Mouse (Mus musculus): Measurements from ENCODE around the gene Ascl4. TPM values are rescaled to one million over a fixed set of nuclear protein-coding genes. Genes with fewer than 3 reads are reported as not detected.

The Ascl4 gene
- total RNA-seq (2021), result not detected
- long read RNA-seq, experiment 1, result 0 reads
- long read RNA-seq, experiment 2, partial matches to known transcripts, result 0 of 1 reads
- long read RNA-seq, experiment 2, other reads (novel, unspliced or antisense), result 1 of 1 reads

DNA sequence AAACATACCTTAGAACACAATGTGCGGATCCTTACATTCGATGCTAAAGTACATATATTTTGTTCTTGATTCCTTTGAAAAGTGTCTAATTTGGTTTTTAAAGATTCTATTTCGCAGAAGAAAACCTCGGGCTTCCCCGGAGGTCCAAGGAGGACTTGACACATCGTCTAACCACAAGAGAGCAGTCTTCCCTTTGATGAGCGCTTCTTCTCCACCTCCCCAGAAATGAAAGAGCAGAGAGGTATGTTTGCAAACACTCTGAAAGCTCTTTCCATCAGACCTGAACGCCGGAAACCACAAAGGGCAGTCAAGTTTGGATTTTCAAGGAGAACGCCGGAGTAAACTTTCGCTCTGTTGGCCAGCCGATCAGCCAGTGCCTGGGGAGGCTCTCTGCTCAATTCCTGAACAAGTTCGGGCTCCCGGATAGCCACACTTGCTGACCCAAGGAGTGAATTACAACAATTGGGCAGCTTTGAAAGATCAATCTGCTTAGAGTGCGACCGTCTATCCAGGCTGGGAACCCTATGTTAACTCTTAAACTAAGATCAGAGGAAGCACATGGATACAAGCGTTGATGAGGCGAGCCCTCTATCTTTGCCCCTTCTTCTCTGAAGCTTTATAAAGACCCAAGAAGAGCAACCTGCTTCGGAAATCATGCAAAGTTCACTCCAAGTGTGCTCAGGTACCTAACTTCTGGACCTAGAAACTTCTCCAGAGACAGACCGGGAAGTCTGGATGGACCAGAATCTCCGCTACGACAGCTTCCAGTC lies at the start of gene Ascl4:
Ascl4 (plus strand) TSS at position 6 of the 770 bp plus-strand sequence.
- intact Hi-C loops (cut with DNase I), result no loop called here
- DNase-seq, result no peak

DNA sequence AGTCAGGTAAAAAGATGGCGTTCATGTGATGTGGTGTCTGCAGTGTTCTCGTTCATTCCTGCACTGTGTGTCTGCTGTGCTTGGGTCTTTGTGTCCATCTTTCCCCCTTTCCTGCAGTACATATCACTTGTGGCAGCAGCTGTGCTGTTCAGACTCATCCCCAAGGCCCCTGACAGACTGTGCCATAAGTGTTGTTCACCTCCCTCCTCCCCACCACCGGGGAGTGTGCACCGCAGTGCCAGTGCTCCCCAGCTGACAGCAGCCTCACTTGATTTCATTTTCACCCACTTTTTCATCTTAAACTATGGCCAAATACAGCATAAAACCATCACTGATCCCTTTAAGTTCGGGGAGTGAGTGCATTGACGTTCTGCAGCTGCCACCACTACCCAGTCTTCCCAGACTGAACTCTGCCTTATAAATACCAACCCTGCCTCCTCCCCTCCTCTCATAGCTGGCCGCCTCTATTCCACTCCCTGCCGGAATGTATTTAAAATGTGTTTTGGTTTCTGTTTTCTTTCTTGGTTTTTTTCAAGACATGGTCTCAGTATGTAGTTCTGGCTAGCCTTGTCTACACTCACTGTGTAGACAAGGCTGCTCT lies 47.5 kb upstream of the Ascl4 start:
- DNase-seq, result no peak
- intact Hi-C loops (cut with DNase I), result loop anchor here (5.0 kb wide), 1 partner anchor 32 kb away; no protein-coding TSS in a partner anchor

DNA sequence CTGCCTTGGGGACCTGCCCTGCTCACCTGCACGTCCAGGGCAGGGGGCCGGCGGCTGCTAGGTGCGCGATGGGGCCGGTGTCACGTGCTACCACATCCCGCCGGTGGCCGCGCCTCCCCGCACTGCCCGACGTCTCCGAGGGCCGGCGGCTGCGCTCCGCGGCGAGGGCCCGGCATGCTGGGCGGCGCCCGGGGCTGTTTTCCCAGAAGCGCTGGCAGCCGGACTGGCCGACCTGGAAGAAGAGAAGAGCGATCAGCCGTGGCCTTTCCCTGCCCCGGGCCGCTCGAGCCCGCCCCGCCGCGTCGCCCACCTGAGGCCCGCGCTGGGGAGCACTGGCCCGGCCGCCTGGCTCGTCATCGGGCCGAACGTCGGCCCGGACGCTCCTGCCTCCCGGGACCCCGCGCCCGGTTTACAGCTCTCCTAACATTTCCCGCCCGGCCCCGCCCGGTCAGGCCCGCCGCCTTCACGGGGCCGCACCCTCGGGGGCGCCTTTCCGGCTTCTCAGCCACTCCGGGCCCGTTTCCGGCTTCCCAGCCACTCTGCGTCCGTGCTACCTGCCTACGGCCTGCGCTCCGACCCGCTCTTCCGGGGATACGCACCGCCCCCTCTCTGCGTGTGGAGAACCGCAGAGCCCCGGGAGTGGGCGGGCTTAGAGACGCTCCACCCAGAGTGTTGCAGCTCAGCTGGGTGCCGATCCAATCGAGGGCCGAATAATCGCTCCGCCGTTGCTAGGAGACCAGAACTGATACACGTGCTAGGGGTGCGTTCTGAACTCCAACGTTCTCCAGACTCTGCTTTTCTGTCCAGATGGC lies 10.8 kb upstream of the Ascl4 start, which contains the start of gene Prdm4:
Prdm4 (minus strand) TSS at position 645 of the 812 bp plus-strand sequence.
- peak; percentile 88 to 95 for DNase-seq
- intact Hi-C loops (cut with DNase I), result loop anchor here (5.0 to 10.0 kb wide), 2 partner anchors 41 to 732 kb away; partner anchors contain the start of genes Cry1 and Rtcb

DNA sequence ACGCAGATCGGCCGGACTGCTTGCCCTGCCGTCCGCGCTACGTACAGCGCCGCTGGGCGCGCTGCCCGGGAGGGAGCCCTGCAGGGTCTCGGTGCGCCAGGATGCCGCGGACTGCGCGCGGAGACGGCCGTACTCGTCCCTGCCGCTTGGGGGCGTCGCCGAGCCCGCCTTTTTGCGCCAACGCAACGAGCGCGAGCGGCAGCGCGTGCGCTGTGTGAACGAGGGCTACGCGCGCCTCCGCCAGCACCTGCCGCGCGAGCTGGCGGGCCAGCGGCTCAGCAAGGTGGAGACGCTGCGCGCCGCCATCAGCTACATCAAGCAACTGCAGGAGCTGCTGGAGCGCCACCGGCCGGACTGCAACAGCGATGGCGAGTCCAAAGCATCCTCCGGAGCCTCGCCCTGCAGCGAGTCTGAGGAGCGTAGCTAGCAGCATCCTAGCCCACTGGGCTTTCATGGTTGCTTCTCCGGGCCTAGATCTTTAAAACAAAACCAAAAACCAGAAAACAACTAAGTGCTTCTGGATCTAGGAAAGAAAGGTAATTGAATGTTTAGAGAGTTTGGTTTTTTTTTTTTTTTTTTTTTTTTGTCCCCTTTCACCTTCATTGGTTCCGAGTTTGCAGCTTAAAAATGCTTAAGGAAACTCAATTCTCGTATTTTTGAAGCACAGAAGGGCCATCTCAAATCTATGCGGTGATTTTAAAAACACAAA lies 1.2 kb downstream of the Ascl4 start:
- peak in 1 of 2 experiments; percentile 21 for DNase-seq
- intact Hi-C loops (cut with DNase I), result no loop called here

DNA sequence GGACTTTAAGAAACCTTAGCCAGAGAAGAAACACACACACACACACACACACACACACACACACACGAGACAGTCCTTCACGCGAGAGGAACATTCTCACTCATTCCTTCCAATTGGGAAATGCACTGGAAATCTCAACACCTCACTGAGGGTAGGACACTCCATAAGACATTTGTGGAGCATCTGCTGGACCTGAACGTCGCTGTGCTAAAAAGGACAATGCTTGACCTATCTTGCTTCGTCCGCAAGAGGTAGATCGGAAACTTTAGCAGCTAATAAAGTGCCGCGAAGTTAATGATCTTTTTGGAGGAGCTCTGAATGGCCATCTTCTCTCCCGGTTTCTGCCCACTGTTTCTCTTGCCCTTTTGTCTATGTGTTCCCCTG lies 1.7 kb downstream of the Ascl4 start:
- no peak for DNase-seq
- intact Hi-C loops (cut with DNase I), result no loop called here

DNA sequence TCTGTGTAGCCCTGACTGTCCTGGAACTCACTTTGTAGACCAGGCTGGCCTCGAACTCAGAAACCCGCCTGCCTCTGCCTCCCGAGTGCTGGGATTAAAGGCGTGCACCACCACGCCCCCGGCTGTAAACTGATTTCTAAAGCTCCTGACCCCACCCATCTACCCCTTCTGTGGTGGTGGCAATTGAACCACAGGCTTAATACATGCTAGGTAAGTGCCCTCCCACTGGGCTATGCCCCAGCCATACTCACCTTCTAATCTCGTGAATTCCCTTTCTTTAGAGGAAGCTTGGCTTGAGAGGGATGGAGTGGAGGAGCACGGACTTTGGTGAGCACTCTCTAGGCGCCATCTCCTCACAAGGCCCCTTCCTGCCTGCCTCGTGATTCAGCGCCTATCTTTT lies 2.5 kb downstream of the Ascl4 start:
- DNase-seq, result no peak
- intact Hi-C loops (cut with DNase I), result no loop called here

DNA sequence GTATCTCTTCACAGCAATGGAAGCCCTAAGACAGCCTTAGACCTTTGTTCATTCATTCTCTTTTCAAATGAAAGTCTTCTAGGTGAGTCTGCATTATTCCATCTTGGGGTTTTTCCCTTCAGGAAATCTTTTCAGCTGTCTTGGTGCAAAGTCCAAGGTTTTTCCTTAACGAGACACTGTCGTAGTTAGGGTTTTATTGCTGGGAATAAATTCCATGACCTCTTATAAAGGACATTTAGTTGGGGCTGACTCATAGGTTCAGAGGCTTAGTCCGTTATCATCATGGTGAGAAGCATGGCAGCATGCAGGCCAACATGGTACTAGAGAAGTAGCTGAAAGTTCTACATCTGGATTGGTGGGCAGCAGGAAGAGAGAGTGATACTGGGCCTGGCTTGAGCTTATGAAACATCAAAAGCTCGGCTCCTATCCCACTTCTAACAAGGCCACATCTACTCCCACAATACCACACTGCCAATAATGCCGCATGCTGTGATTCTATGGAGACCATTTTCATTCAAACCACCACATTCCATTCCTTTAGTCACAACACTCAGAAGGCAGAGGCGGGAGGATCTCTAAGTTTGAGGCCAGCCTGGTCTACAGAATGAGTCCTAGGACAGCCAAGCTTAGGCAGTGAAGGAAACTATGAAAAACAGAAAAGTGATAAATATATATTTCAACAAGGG lies 8.9 kb downstream of the Ascl4 start:
- intact Hi-C loops (cut with DNase I), result no loop called here
- DNase-seq, result no peak

DNA sequence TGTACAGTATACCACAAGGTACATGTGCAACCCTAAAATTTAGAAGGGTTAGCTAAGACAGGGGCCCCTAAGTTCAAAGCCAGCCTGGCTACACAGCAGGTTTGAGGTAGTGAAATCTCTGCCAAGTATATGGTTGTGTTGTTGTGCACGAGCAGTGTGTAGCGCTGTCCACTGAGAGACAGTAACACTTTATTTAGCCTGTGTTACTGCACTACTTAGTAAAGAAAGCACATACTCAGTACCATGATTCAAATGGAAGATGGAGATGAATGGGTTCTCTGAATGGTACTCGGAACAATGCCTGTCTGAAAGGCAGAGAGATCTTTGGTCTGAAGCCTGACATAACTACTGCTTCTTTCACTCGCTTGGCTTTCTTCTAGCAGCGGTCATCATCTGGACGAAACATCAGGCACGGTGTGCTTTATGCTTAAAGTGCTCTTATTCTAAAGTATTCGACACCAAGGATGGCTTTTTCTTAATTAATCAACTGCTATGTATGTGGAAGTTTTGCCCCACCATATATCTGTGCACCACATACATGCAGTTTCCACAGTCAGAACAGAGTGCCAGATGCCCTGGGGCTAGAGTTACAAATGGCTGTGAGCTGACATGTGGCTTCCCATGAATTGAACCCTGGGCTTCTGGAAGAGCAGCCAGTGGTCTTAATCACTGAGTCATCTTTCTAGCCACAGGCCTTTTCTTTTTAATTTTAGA lies 21.2 kb downstream of the Ascl4 start:
- intact Hi-C loops (cut with DNase I), result no loop called here
- no peak for DNase-seq

DNA sequence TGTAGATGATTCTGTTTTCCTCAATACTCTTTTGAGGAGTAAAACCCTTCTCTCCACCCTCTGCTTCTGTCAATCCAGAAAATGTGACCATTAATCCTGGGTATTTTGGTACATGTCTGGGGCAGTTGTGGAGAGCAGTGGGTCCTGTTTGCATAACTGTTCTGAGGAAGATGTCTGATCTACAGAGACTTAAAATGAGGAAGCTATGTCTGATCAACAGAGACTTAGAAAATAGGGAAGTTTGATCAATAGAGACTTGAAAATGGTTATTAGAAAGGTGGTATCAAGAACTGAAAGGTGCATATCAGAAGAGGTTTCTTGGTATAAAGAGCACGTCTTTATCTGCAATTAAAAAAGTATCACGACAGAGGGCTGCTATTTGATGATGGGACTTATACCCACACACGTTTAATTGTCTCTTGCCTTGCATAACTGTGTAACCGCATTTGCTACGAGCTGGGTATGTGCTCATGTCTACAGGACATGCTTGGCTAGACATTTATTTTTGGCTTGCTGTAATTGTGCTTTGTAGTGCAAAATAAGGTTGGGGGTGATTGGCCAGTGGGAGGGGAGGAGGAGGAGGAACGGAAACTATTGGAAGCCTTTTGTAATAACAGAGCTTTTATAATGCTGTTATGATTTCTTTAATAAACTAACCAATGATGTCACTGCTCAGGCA lies 24.4 kb downstream of the Ascl4 start:
- intact Hi-C loops (cut with DNase I), result no loop called here
- DNase-seq, result no peak

DNA sequence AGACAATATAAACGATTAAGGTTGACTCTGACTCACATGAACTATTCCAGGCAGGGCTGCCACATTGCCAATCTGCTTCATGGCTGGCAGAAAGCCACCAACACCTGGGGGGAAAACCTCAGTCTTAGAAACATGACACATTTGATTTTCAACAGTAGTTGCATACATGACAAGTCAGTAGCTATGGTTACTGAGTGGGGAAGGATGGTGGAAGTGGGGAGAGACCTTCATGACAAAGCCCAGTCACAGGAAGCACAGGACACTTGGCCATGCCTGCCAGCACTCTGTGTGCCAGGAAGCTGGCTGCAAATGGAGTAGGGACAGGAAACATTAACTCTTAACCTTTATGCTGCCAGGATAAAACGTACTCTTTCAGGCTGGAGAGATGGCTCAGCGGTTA lies 25.9 kb downstream of the Ascl4 start:
- DNase-seq, result no peak
- intact Hi-C loops (cut with DNase I), result no loop called here

DNA sequence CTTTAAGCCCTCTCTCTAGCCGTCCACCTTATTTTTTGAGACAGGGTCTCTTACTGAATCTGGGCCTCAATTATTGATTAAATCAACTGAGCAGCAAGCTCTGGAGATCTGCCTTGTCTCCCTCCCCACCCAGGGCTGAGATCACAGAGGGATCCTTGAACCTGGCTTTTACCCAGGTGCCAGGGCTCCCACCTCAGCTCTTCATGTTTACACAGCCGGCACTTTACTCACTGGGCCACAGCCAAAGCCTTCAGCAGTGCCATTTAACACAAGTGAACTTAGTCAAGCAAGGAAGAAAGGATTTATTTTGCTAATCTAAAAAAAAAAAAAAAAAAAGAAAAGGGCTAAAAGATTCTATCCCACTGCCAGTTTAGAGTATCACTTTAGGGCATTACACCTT lies 26.9 kb downstream of the Ascl4 start:
- intact Hi-C loops (cut with DNase I), result no loop called here
- no peak for DNase-seq

DNA sequence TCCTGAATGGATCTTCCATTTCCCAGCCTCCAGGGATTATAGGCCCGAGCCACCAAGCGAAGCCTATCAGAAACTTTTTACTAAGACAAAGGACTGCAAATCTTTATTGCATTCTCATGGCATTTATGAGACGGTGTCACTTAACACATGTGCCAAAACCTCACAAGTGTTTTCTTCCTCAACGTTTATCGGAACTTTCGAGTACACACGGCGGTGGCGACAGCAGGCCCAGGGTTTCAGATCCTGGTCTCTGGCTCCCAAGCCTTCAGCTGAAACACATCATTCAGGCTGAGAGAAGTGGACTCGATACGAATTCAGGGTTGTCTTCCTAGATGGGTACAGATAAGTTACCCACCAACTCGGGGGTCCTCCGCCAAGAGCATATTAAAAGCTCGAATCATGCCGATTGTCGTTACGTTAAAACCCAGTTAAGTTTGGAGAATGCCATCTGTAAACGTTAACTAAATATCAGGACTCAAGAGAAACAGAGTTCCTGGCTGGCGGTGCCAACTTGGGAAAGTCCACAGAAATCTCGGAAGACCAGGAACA lies 29.5 kb downstream of the Ascl4 start:
- DNase-seq, result no peak
- intact Hi-C loops (cut with DNase I), result loop anchor here (5.0 kb wide), 1 partner anchor 40 kb away; the partner anchor contains the start of gene Prdm4

DNA sequence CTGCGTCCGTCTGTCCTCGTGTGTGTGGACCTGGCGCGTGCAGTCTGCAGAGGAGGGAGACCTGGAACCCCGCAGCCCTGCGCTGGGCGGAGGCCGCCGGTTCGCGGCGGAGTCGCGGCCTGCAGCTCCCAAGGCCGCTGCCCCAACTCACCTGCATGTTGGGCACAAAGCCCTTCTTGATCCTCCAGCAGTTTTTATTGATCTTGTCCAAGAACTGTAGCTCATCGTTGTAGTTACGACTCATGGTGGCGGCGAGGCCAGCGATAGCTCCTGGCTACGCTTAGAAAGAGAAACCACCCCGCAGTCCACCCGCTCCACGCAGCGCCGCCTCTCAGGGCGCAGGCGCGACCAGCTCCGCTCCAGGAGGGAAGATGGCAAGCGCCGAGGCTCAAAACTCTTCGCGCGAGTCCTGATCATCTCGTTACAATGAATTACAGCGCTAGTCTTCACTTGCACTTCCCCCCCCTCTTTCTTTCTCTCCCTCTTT lies 30.0 kb downstream of the Ascl4 start, which contains the start of gene Rtcb:
Rtcb (minus strand) TSS at position 360 of the 487 bp plus-strand sequence.
- intact Hi-C loops (cut with DNase I), result loop anchor here (5.0 kb wide), 1 partner anchor 40 kb away; the partner anchor contains the start of gene Prdm4
- peak; percentile 95 to 98 for DNase-seq

DNA sequence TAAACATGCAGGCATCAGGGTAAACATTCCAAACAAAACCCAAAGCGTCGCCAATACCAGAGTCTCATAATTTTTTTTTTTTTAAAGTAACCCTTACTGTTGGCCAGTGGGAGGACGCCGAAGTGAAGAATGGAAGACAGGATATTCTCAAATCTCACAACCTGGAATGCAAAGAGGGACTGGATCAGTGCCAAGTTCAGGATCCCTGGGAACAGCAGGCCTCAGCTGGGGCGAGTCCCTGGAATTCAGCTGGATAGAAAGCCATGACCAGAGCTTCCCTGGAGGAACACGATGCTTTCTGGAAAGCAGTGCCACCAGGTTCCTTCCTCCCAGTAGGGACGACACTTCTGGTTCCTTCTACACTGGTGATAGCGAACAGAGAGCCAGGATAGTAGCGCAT lies 35.4 kb downstream of the Ascl4 start:
- intact Hi-C loops (cut with DNase I), result no loop called here
- DNase-seq, result no peak

DNA sequence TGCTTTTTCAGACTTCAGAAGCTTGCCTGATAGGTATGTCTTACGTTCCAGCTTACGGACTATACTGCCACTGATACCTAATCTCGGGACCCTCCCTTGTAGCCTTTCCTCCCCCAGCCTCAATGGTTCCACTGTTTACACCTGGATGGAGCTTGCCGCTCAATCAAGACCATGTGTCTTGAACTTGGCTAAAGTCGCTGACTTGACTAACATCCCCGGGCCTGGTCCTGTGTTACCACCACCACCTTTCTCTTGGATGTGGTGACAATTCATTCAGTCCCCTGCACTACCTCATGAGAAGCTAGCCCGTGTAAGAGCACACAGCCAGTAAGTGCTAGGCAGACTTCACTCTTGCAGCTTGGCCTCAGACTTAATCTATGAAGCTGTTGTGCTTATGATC lies 36.8 kb downstream of the Ascl4 start:
- DNase-seq, result no peak
- intact Hi-C loops (cut with DNase I), result no loop called here

DNA sequence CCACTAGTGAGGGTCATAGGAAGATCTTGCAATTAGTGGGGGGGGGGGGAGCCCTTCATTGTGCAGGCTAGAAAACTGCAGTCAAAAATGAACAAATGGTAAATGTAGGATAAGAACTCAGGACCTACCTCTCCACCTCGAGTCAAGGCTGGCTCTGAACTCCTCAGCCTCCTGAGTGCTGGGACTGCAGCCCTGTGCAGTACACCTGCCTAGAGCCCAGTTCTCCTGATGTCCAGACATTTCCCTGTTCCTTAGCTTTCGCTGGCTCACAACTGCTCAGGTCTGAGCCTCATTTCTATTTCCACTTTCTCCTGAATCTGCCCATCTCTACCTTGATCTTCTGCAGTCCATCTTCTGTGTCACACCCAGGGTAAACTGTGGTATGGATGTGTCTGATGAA lies 39.0 kb downstream of the Ascl4 start:
- intact Hi-C loops (cut with DNase I), result loop anchor here (2.0 kb wide), 1 partner anchor 498 kb away; no protein-coding TSS in a partner anchor
- no peak for DNase-seq

DNA sequence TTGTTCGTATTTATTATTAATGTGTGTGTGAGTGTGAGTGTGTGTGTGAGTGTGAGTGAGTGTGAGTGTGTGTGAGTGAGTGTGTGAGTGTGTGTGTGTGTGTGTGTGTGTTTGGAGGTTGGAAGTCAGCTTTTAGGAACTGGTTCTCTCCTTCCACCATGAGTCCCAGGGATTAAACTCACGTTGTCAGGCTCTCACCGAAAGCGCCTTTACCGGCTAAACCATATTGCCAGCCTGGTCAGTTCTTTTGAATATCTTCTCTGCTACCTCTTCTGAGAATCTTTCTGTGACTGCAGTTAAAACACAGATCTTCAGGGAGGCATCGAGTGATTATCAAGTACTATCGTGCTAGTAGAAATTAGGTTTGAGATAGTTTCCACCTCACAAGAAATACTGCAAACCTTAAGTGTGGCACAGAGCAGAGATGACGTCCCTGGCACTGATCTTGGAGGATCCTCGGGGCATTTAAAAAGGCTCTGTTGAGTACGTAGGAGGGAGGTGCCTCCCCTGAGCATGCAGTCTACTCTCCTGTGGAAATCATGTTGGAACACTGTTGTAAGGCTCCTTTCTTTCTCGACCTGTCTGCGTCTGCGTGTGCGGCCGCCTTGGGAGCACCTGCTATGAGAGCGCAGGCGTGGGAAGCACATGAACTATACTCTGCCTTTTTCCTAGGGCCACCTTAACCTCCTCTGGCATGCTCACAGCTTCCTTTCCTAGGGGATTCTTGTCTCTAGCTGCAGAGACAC lies 40.1 kb downstream of the Ascl4 start:
- no peak for DNase-seq
- intact Hi-C loops (cut with DNase I), result loop anchor here (2.0 kb wide), 1 partner anchor 497 kb away; no protein-coding TSS in a partner anchor

Data from gastrocnemius, postnatal 36 days (tissue).